Mouse (Mus musculus): ENCODE data around the gene Hdac5. TPM values are rescaled to one million over a fixed set of nuclear protein-coding genes. Genes with fewer than 3 reads are reported as not detected.

The Hdac5 gene
- total RNA-seq, 2 experiments from 2014 or later, result 106 to 139 TPM

- intact Hi-C loops (cut with DNase I), result no loop called here
- no peak for DNase-seq
Measured at GRCm38 (mm10) chr11:102241874-102242273, 11.9 kb upstream of the Hdac5 start.

DNA sequence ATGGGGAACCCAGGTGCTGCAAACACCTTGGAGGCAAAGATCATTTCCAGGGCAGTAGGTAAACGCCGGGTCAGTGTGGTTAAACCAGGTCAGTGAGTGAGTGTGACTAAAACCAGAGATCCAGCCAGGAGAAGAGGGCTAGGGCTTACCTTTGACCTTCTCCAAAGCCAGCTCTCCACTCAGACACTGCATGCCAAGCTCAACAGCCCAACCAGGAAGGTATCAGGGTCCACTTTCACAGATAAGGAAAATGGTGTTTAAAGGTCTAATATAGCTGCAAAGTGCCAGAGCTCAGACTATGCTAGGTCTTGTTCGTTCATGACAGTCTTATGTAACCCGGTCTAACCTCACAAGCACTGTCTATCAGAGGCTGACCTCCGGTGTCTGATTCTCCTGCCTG lies 11.3 kb upstream of the Hdac5 start:
- no peak for DNase-seq
- intact Hi-C loops (cut with DNase I), result no loop called here

GRCm38 (mm10) chr11:102240636-102241035 lies 10.7 kb upstream of the Hdac5 start:
- DNase-seq, result no peak
- intact Hi-C loops (cut with DNase I), result no loop called here

DNA sequence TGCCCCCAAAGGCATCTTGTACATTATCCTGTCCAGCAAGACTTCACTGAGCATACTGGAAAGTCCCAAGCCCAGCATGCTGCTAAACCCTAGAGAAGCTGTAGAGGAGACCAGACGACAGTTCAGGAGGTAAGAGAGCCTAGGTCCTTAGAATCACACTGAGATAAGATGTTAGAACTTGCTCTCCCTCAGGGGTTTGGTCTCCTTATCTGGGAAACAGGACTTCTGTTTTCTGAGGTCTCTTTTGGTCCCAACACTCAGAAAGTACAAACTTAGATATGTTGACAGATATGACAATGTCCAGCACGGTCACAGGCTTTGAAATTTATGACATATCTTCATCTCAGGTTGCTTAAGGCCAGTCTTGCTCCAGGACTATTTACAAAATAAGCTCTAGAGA lies 6.1 kb upstream of the Hdac5 start:
- DNase-seq, result no peak
- intact Hi-C loops (cut with DNase I), result no loop called here

DNA sequence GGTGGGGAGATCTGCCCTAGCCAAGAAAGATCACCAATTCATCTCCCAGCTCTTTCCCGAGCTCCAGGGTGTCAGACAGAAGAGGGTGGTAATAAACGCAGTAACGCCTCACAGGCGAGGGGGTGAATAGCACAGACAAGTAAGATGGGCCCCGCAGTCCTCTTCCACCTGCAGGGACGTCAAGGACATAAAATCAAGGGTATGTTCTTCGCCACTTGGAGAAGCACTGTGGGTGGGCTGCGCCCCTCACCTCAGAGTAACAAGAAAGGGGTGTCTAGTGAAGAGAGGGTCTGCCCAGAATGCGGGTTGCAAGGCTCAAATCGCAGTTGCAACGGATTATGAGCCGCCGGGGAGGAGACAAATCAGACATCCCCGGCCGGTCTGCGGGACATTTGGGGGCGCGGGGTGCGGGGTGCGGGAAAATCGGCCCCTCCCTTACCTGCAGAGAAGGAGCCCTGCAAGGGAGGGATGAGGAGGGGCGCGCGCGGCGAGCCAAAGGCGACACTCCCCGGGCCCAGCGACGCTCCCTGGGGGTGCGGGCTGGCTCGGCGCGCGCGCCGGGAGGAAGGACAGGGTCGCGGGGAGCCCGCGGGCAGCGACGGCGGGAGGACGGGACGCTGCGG lies 524 bp downstream of the Hdac5 start:
- peak in 1 of 2 experiments; percentile 49 for DNase-seq
- intact Hi-C loops (cut with DNase I), result no loop called here

GRCm38 (mm10) chr11:102228646-102229268 lies 1.2 kb downstream of the Hdac5 start:
- intact Hi-C loops (cut with DNase I), result no loop called here
- no peak for DNase-seq

DNA sequence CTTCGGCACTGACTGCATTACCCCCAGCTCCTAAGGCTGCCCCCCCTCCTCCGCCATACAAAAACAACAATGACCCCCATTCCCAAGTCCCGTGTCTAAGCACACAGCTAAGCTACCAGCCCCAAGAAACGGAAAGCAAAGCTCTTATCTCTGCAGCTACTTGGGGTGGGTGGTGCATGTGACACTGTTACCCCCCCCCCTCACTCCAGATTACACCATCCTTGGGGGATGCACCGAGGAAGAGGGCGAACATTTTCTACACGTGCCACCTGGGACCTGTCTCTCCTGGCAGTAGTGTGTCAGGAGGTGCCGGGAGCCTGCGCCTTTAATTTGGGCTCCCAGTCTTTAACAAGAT lies 1.8 kb downstream of the Hdac5 start:
- DNase-seq, result no peak
- intact Hi-C loops (cut with DNase I), result no loop called here

DNA sequence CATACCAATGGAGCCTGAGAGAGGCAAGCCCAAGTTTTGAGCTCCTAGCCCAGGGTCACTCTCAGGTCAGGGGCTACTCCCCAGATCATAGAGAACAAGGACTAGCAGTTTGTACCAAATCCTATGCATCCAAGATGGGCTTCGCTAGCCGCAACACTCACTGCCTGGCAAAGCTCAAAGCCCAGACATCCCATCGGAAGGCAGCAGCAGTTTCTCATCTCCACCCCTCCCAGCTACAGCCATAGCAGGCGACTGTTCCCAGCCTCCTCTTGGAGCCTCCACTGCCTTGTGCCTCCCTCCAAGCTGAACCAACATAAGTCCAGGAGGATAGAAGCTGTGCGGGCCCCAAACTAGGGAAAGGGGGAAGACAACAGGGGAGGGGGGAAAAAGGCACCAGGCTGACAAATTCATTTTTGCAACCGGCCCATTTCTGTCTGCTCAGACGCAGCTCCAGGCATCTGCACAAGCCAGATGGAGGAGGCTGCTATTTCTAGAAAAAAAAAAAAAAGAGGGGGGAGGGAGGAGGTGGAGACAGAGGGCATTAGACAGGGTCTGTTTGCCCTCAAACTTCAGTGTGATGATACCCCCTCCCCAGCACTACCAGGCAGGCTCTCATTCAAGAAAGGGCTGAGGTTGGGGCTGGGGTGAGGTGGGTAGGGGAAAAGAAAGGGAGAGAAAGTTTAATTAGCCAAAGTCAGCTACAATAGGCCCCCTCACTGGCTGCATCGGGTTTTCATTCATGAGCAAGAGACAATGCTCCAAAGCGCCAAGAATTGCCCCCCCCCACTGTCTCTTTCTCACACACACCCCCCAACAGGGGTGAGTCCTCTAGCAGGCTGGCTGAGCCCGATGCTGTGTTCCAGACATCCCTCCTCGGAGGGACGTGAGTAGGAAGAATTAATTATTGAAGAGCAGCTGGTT lies 2.4 kb downstream of the Hdac5 start:
- DNase-seq, result no peak
- intact Hi-C loops (cut with DNase I), result no loop called here

- intact Hi-C loops (cut with DNase I), result no loop called here
- no peak for DNase-seq
Measured at GRCm38 (mm10) chr11:102226067-102226978, 3.6 kb downstream of the Hdac5 start.

GRCm38 (mm10) chr11:102225221-102225620 lies 4.7 kb downstream of the Hdac5 start:
- intact Hi-C loops (cut with DNase I), result loop anchor here (2.0 kb wide), 1 partner anchor 40 kb away; the partner anchor contains the start of gene Lsm12
- no peak for DNase-seq

DNA sequence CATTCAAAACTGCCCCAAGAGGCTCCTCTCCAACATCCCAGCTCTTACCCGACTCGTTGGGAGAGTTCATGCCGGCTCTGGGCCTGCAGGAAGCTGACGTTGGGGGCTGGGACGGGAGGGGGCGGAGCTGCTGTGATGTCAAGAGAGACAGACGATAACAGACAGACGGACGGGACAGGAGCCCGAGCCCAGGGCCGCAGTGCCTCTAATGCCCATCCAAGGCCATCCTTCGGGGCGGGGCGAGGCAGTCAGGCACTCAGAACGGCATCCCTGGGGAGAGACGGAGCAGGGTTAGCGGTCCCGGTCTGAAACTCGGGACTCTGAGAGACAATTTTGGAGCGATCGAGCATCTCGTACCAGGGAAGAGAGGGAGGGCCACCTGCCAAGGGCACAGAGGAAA lies 5.3 kb downstream of the Hdac5 start:
- intact Hi-C loops (cut with DNase I), result loop anchor here (2.0 kb wide), 1 partner anchor 40 kb away; the partner anchor contains the start of gene Lsm12
- DNase-seq, result peak in 1 of 2 experiments; percentile 55

- peak; percentile 73 to 77 for DNase-seq
- intact Hi-C loops (cut with DNase I), result loop anchor here (2.0 kb wide), 1 partner anchor 66 kb away; the partner anchor contains the start of gene Tmem101
Measured at GRCm38 (mm10) chr11:102223166-102223565, 6.8 kb downstream of the Hdac5 start.

DNA sequence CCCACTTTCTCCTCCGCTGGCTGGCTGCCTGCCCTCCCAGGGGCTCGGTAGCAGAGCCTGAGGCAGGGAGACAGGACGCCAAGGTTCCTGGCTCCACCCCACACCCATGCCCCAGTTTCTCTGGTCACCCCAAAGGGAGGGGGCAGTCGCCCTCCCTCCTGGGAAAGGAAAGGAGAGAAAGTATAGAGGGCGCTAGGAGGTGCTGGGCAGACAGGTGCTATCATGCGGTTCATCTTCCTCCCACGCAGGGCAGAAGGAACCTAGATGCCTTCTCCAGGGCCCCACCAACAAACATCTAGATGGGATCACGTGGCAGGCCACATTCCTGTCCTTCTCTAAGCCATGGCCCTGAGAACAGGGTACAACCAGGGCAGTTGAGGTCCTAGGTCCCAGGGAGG lies 8.0 kb downstream of the Hdac5 start:
- intact Hi-C loops (cut with DNase I), result loop anchor here (2.0 kb wide), 1 partner anchor 65 kb away; the partner anchor contains the start of gene Tmem101
- no peak for DNase-seq

DNA sequence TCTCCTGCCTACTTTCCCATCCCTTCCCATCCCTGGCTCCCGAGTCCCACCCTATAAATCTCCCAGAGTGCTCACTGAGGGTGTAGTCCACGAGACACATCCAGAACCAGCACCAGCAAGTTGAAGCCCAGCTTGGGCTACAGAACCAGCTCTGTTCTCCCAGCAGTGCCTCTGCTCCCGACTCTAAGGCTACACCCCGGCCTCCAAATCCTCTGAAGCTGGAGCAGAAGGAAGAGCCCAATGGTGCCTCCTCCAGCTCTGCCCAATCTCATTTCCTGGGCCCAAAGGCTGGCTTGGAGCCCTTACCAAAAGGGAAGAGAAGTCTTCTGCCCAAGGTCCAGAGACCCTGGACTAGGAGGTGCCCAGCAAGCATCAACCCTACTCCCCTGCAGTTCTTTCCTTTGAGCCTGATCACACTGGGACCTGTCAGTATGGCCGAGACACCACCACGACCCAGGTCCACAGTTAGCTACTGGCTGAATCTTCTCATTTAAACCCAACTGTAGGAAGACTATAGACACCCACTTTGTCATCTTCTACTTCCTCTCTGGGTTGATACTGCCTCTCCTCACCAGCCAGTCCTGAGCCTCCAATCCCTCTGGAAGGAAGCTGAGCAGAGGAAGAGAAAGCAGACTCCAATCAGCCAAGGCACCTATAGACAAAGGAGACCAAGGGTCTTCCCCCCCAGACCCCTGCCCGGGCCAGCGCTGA lies 8.6 kb downstream of the Hdac5 start:
- intact Hi-C loops (cut with DNase I), result no loop called here
- DNase-seq, result no peak

DNA sequence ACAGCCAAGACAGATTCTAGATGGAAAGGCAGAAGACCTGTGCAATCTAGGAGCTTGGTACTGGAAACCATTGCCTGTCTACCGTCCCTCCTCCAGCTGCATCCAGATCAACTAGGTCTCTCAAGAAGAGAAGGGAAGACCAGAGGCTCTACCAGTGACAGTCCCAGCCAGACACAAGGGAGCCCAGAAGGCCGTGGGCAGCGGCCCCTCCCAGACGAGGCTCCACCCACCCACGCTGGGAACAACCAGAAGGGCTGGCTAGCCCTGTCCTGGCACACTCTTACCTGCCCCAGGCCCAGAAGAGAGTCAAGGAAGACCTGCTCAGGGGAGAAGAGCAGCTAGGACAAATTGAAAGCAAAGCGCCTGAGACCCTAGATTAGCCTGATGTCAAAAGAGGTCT lies 9.5 kb downstream of the Hdac5 start:
- DNase-seq, result no peak
- intact Hi-C loops (cut with DNase I), result no loop called here

DNA sequence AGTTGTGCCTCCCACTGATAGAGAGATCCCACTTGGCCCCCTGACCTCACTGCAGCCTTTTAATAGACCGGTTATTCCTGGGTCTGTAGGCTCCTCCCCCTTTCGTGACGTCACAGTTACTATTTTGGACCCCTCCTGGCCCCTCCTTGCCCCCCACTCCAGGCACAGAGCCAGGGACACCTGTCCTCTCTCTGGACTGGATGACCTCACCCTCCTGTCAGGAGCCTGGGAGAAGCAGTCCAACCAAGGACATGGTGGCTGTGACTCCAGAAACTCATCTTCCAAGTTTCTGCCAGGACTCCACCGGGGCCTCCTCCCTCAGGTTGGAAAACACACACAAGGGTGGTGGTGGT lies 10.0 kb downstream of the Hdac5 start:
- intact Hi-C loops (cut with DNase I), result no loop called here

DNA sequence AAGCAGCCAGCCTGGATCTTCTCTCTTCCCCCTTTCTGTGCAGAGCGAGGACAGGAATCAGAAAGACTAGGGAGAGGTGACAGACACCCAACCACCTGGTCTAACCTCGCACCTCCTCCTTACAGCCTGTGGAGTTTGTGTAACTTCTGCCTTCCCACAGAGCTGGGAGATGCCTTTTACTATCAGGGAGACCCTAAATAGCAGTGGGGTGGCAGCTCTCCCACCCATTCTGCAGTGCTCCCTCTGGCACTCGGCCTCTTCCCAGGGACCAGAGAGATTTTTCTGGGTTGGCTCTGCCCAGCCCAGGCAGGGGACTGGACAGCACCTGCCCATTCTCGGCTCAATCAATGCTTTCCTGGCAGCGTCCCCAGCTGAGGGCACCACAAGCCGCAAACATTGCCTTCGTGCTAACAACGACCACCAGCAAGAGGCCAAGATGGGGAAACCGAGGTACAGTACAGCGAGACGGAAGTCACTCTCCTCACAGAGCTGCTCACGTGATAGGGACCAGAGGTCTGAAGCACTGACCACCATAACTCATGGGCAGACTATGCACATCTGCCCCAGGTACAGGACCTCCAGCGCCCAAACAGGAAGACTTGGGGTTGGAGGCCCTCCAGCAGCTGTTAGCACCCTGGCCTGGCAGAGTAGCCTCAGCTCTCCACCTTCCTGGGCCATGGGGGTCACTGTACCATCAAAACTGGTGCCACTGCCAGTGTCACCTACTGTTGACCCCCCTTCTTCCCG lies 10.5 kb downstream of the Hdac5 start:
- intact Hi-C loops (cut with DNase I), result no loop called here
- DNase-seq, result peak in 1 of 2 experiments; percentile 60

More for the DNA sequence above, 10.0 kb downstream of the Hdac5 start:
- peak; percentile 94 to 95 for DNase-seq

GRCm38 (mm10) chr11:102218783-102219182 lies 11.2 kb downstream of the Hdac5 start:
- peak; percentile 98 to 99 for DNase-seq
- intact Hi-C loops (cut with DNase I), result no loop called here

GRCm38 (mm10) chr11:102217876-102218430 lies 12.0 kb downstream of the Hdac5 start:
- DNase-seq, result peak in 1 of 2 experiments; percentile 49
- intact Hi-C loops (cut with DNase I), result no loop called here
